Mouse (Mus musculus): ENCODE results near the gene Fos. TPM values are rescaled to one million over a fixed set of nuclear protein-coding genes. Genes with fewer than 3 reads are reported as not detected.
A peak's percentile ranks its signal among the peaks of the same experiment; 100 is the strongest.
"Not testable (repeated sequence)": the region's sequence is repeated elsewhere in the genome, so short reads cannot be mapped to it uniquely, and the experiment has no call there.

Gene Fos
- total RNA-seq, 2 experiments from 2014 or later: 4.3 to 5.0 TPM

- no peak for DNase-seq
- intact Hi-C loops (cut with DNase I): no loop called here
Measured at GRCm38 (mm10) chr12:85517339-85517738, 43.6 kb downstream of the Fos start.

DNA sequence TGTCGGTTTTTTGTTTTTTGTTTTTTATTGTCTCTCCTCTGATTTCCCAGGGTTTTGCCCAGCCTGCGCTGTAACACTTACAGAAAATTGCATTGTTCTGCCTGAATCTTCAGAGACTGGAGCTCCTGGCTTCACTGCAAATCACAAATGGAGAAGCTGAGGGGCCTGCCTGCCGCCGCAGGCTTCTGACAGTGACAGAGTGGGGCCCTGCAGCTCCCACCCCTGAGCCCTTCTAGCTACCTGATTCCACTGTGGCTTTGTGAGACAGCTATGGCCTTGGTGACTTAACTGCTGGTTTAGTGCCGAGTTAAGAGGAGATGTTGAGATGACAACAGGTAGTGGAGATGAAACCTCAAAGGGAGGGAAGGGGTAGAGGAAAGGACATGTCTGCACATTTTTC is 44.3 kb downstream of the Fos start:
- intact Hi-C loops (cut with DNase I): no loop called here
- no peak for DNase-seq

- intact Hi-C loops (cut with DNase I): no loop called here
- DNase-seq: no peak
Measured at GRCm38 (mm10) chr12:85519553-85519952, 45.9 kb downstream of the Fos start.

- intact Hi-C loops (cut with DNase I): no loop called here
- no peak for DNase-seq
Measured at GRCm38 (mm10) chr12:85521101-85521500, 47.4 kb downstream of the Fos start.

- DNase-seq: peak; percentile 44 to 55
- intact Hi-C loops (cut with DNase I): no loop called here
Measured at GRCm38 (mm10) chr12:85521673-85522072, 48.0 kb downstream of the Fos start.

DNA sequence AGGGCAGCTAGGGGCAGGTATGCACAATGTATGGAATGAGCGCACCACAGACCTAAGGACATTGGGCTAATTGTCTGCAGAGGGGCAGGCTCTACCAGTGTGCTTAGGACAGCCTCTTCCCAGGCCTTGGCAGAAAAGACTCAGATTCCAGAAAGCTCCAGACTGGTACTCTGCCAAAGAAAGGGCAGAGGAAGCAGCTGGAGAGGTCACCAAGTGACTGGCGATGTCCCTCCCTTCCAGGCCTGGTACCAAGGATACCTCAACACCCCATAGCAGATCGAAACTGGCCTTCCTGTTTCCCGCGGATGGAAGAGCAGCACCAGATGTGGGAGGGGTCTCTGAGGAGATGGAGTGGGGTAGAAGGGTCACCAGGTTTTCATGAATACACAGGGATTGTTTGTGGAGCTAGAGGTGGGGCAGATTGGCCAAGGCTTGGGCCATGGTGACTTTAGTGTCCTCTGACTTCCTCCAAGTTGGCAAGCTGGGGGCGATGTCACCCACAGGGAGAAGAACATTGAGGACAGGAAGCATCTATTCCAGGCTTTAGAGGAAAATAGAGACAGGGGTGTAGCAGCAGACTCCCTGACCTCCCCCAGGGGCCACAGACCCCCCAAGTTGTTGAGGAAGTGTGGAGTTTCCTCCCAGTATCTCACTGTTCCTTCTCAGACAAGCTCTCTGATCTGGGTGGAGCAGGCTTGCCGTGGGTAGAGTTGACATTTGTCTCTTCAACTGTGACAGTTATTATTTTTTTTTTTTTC is 49.1 kb downstream of the Fos start:
- peak in 1 of 2 experiments; percentile 19 for DNase-seq
- intact Hi-C loops (cut with DNase I): no loop called here

DNA sequence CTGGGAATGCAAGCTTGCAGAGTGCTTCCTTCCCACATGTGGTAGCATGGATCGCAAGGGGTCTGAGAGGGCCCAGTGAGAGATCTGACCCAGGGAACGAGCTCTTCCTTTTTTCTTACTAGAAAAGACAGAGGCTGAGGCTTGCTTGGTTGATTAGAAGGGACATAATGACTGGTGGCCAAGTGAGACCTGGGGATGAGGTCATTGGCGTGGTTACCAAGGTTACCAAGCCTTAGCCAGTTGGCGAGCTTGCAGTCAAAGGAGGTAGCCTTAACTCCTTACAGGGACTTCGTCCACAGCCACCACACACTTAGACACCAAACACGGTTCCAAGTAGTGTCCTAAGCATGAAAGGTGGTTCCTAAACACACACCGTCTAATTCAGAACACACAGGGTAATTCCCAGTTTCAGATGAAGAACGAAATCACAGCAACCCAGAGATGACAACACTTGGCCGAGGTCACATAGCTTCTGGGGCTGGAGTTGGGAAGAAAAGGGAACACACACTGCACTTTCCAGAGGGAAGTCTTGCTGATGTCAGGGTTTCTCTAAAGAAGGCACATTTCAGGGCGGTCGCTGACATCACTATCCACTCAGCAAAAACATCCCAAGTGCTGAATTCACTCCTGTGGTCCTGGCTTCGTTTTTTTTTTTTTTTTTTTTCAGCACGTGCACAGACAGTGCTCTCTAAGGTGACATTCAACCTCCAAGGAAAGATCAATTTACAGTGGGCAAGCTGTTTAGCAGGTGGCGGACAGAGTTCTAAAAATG is 49.9 kb downstream of the Fos start:
- peak in 1 of 2 experiments; percentile 30 for DNase-seq
- intact Hi-C loops (cut with DNase I): no loop called here

DNA sequence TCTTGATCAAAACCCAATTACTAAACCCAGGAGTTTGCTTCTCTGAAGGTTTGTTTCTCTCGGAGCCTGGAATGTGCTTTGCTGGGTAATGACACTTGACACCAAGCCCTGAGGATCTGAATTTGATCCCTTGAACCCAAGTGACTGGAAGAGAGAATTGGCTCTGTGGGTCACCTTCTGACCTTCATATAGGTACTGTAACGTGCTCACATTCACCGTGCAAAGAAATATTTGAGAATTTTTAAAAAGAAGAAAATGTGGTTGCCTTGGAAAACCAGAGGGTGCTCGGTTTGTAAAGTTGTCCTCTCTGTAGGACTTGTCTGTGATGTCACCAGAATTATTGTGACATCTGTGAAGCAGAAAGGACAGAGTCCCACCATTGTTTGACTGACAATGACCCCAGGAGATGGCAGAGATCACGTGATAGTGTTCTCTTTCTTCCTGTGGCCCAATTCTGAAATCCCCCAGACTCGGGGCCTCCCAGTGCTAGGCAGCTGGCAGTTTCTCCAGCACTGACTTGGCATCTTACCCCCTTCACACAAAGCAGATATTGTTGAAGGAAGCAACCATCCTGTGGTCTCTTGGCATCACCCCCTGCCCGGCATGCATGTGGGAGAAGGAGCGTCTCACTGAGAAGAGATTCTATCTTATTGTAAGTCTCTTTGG is 50.6 kb downstream of the Fos start:
- no peak for DNase-seq
- intact Hi-C loops (cut with DNase I): no loop called here

DNA sequence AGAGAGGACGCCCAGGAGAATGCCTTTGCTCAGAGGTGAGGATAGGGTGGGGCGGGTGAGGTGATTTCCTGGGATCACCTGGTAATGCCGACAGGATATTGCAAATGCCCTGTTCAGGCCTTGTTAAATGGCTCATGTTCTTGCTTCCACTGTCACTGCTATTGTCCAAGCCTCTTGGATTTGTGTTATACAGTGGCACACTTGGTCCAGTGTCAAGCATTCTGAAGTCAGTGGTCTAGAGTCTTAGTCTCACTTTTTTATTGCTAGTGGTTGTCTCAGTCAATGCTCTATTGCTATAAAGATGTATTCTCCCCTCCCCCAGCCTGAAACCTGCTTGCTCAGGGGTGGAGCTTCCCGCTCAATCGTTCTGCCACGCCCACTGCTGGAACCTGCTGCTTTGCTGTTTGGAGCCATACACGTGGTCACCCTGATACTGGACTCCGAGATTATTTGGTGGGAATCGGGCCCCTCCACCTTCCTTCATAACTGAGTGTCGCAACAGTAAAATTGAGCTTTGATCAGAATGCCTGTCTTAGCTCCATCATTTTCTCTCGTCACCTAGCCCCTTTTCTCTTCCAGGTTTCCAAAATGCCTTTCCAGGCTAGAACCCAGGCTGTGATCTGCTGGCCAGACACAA is 51.3 kb downstream of the Fos start:
- DNase-seq; intact Hi-C loops (cut with DNase I): not testable (repeated sequence)

Other genes with a start within 250 kb of the Fos start
- gene Mlh3, start 203.3 kb upstream of the Fos start, total RNA-seq (2021): 1 to 10 TPM; 8.3 to 8.6 TPM
- 10 to 100 TPM; 19.2 to 20.3 TPM for gene Acyp1, start 185.5 kb upstream of the Fos start, total RNA-seq (2021)
- 1 to 10 TPM; 1.5 to 2.2 TPM for gene Zc2hc1c, start 185.3 kb upstream of the Fos start, total RNA-seq (2021)
- gene Nek9, start 134.5 kb upstream of the Fos start, total RNA-seq (2021): 10 to 100 TPM; 75.6 to 75.8 TPM
- gene Tmed10, start 99.0 kb upstream of the Fos start, total RNA-seq (2021): 100 to 1,000 TPM; 150 to 157 TPM
- 10 to 100 TPM; 15.6 to 20.0 TPM for gene Jdp2, start 125.1 kb downstream of the Fos start, total RNA-seq (2021)
- 1 to 10 TPM; 1.1 to 1.2 TPM for gene Batf, start 212.8 kb downstream of the Fos start, total RNA-seq (2021)